Mouse (Mus musculus) left cerebral cortex, adult 9 months (tissue): ENCODE measurements around the gene Sytl3.
A peak's percentile ranks its signal among the peaks of the same experiment; 100 is the strongest.
"Not testable (repeated sequence)": the region's sequence is repeated elsewhere in the genome, so short reads cannot be mapped to it uniquely, and the experiment has no call there.

Source experiments
- DNase-seq, 2 experiments: peaks; one replicate each; pipeline ENCODE4 v3.0.0; 2022; ENCODE audit warnings: low spot score in 2 of 2

The Sytl3 gene

GRCm38 (mm10) chr17:6646841-6647240, 12.1 kb upstream of the Sytl3 start:
- not testable (repeated sequence) for DNase-seq

DNA sequence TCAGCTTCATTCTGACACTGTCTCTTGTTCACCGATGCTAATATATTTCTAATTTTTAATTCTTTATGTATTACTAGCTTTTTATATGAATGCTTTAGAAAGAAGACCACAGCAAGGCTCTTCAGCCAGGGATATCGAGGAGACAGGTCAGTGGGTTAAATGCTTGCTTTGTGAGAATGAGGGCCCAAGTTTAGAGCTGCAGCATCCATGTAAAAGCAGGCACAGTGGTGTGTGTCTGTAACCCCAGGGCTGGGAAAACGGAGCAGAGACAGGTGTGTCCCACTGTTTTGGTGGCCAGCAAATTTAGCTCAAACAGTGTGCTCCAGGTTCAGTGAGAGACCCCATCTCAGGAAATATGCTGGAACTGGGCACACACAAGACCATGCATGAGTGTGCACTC, 11.4 kb upstream of the Sytl3 start:
- DNase-seq, result not testable (repeated sequence)

DNA sequence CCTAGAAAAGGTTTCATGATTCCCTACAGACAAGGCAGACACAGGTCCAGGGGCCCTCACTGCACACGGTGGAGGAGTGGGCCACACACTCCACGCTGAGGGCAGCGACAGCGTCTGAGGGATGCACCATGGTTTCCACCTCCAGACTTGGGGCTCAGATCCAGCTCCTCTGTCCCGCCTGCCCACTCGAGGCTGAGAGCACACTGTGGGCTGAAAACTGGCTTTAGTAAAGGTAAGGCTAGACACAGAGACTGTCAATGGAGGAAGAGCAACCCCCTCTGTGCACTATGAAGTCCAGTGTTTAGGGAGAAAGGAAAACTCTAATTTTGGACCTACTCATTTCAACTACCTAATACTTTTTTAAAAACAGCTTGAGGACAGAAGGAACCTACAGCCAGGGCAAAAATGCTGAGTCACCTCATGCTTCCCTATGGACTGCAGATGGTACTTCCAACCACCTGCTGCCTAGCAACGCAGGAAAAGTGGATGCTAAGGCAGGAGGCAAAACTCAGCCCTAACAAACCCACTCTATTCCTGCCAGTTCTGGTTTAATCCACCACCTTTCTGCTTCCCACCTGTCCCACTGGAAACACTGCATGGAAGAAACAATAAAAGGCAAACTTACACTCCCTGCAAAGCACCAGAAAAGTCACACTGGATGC, 7.9 kb upstream of the Sytl3 start:
- DNase-seq, result peak in 1 of 2 experiments; percentile 66

GRCm38 (mm10) chr17:6653341-6653946, 5.4 kb upstream of the Sytl3 start:
- DNase-seq, result not testable (repeated sequence)

DNA sequence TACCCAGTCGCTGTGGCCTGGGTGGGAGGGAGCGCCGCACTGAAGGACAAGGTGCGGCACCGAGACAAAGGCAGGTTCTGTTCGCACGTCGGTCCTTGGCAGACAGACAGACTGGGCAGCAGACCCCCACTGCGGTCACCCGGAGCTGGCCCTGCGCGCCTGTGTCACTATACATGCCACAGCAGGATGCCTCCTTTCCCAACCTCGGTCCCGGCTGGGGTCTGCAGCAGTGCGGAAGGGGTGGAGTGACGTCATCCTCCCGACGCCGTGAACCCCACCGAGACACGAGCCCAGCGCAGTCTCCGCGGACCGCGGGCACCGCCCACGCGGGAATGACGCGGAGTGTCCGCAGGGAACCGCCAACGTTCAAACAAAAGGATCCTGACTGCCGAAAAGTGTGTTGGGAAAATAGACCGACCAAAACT, 3.8 kb upstream of the Sytl3 start:
- peak in 1 of 2 experiments; percentile 59 for DNase-seq

DNA sequence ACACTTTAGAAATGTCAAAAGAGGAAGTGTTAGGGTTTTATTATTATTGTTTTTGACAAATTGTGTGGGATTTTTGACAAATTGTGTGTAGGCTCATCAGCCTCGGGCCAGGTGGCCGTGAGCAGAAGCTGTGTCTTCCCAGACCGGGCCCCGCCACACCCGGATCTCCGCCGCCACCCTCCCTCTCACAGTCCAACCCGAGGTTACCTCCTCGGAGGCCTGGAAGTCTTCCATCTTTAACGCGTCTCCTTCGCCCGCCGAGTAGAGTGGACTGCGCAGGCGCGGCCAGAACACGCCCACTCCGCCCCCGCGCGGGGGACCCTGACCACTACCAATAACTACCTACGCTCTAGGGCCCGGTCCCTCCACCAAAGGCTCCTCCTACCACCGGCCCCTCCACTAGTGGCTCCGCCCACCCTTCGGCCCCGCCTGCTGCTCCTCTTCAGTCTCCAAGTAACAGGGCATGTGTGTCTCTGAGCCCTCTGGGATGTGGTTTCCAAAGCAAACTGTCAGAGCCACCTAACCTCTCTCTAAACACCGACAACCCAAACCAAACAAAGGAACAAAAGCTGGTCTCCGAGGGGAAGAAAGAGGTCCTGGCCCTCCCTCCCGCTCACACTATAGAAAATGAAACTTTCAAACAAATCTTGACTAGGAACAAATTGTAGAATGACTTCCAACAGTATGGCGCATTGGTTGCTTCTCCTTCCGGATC, 3.2 kb upstream of the Sytl3 start, which contains the start of gene Dynlt1f:
Gene Dynlt1f (minus strand): TSS at position 334 of the 715 bp plus-strand sequence.
- peak in 1 of 2 experiments; percentile 75 for DNase-seq

DNA sequence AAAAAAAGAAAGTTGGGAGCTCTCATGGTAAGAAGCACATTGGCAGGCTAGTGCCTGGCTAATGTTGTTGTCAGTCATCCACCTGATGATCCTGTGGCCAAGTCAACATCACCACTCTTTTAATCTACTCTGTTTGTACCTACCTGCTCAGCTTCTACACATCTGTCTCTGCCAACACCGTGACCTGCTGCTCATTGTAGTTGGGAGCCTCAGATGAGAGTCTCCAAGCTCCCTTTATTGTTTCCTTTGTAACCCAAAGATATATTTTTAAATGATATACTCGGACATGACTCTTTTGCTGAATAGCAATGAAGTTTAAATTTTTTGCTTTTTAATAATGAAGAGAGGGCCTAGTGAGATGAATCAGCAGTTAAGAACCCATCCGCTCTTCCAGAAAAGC, 2.4 kb upstream of the Sytl3 start:
- DNase-seq, result peak in 1 of 2 experiments; percentile 35

- not testable (repeated sequence) for DNase-seq
These were observed 1.7 kb downstream of the Sytl3 start for GRCm38 (mm10) chr17:6660589-6660988.

GRCm38 (mm10) chr17:6661093-6661816, 2.4 kb downstream of the Sytl3 start:
- not testable (repeated sequence) for DNase-seq

DNA sequence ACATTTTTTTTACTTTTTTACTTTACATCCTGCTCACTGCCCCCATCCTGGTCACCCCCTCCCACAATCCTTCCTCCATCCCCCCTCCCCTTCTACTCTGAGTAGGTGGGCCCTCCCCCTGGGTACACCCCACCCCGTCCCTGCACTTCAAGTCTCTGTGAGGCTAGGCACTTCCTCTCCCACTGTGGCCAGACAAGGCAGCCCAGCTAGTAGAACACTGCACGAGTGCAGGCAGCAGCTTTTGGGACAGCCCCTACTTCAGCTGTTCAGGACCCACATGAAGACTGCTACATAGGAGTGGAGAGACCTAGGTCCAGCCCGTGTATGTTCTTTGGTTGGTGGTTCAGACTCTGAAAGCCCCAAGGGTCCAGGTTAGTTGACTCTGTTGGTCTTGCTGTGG, 3.9 kb downstream of the Sytl3 start:
- not testable (repeated sequence) for DNase-seq

DNA sequence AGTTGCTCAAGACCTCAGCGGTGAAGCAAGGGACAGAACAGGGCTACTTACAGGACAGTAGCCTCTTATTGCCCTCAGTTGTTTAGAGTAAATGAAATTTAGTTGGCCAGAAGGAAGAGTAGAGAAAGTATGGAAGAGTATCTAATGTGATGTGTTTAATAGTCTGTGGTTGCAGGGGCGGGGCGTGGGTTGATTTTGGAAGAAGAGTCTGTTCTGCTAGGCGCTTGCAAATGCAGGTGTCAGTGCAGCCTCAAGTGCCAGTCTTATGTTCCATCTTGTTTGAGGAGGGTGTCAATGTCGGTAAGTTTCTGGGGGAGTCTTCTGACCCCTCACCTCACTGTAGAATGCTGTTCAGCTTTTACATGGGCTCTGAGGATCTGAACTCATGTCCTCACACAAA, 6.5 kb downstream of the Sytl3 start:
- not testable (repeated sequence) for DNase-seq

DNA sequence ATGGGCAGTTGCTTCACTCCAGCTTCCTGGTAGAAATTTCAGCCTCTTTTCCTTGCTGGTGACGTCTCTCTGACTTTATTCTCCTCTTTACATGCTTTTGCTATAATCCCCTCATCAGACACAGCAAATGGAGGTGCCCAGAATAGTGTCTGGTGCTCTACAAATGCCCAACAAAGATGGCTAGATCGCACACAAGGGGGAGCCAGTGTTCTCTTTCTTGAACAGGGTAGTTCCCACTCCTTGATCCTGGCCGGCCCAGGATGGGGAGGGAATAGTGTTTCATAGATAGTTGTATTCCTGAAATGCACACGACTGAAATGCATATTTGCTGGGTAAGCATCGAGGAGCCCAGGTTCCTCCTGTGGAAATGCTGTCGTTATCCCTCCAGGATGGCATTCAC, 9.6 kb downstream of the Sytl3 start:
- not testable (repeated sequence) for DNase-seq

DNA sequence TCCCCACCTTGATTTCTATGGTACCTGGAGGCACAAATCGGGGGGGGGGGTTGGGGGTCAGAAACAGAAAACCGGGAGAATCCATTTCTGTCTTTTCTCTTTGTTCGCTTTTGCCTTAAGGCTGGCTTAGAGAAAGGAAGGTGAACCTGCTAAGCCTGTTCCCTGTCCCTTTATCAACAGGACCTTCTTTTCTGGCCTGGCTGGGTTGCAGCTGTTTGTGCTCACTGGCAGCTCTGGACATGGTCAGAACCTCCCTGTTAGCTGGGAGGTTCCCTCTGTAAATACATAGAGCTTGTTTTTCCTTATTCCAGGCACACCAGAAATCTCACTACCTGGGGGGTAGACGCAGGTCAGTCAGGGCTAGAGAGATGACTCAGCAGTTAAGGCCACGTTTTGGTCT, 15.4 kb downstream of the Sytl3 start:
- DNase-seq, result not testable (repeated sequence)

GRCm38 (mm10) chr17:6678063-6678462, 19.2 kb downstream of the Sytl3 start:
- DNase-seq, result not testable (repeated sequence)

- DNase-seq, result not testable (repeated sequence)
These were observed 22.8 kb downstream of the Sytl3 start for GRCm38 (mm10) chr17:6681721-6682120.

GRCm38 (mm10) chr17:6683702-6684101, 24.8 kb downstream of the Sytl3 start:
- DNase-seq, result not testable (repeated sequence)

- not testable (repeated sequence) for DNase-seq
These were observed 25.8 kb downstream of the Sytl3 start for GRCm38 (mm10) chr17:6684464-6685287.

DNA sequence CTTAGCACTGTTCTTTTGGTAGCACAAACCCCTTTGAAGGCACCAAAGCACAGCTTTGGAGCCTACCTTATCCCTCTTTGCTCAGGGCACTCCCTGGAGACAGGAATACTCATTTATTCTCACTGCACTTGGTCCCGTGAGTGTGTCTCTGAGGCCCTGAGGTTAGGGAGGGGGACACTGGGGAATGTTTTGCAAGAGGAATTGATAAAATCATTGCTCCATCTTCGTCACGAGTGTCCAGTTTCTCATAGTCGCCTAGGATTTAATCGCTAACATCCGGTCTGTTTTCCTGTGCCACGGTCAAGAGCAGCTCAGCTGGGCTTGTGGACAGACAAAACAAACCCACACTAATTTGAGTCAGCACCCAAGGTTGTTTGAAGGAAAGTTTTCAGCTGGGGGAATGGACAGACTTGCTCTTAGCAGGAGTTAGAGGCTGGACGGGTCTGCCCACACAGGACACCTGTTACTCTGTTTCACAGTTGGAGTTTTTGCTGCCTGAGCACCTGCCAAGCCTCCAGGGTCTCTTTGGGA, 26.5 kb downstream of the Sytl3 start:
- not testable (repeated sequence) for DNase-seq

- not testable (repeated sequence) for DNase-seq
These were observed 27.5 kb downstream of the Sytl3 start for GRCm38 (mm10) chr17:6686299-6686971.

- DNase-seq, result not testable (repeated sequence)
These were observed 30.5 kb downstream of the Sytl3 start for GRCm38 (mm10) chr17:6689344-6689743.
